Mouse (Mus musculus): ENCODE data around the gene Nufip1.

Gene Nufip1

GRCm38 (mm10) chr14:76186299-76186698 is 75.6 kb downstream of the Nufip1 start:
- no peak for DNase-seq

Measured in cerebellum, postnatal 25 days (tissue).